Mouse (Mus musculus): ENCODE data around the gene Zfp943.
"Not testable (repeated sequence)": the region's sequence is repeated elsewhere in the genome, so short reads cannot be mapped to it uniquely, and the experiment has no call there.

Gene Zfp943

DNA sequence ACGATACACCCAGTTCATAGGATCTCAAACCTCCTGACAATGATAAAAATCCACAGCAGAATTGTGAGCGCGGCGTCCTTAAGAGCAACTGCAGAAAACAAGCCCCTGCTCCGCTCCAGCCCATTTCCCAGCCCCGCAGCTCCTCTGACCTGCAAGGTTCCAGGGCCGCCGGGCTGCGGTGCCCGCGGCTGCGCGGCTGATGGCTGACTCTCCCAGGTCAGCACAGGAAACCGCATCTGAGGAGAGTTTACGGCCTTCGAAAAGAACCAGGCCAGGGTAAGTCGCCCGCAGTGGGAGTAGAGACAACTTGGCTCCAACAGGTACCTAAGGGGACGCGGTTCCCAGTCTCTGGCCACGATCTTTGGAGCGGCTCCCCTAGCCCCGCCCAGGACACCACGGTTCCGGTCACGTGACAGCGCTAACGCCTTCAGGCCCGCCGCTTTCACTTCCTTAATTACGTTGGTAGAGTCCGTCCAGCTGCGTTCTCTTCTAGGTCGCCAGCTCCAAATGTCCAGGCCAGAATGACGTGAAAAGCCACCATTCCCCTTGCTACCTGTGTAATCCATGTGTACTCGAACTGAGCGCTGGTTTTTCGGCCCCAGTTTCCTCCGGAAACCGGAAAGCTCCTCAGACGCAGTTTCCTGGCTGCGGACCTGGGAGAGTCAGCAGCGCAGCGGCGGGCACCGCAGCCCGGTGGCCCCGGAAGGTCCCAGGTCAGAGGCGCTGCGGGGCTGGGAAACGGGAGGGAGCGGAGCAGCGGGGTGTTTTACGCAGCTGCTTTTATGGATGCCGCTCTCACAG, at the start of gene Zfp943, which contains the start of gene Zfp942:
Gene Zfp943 (plus strand): TSS at position 446 of the 801 bp plus-strand sequence.
Gene Zfp942 (minus strand): TSS at position 358 of the 801 bp plus-strand sequence.
- in situ Hi-C loops (cut with MboI, MseI), result loop anchor here (25.0 kb wide), 1 partner anchor 400 kb away; the partner anchor contains the start of genes Zfp758 and Zfp944

DNA sequence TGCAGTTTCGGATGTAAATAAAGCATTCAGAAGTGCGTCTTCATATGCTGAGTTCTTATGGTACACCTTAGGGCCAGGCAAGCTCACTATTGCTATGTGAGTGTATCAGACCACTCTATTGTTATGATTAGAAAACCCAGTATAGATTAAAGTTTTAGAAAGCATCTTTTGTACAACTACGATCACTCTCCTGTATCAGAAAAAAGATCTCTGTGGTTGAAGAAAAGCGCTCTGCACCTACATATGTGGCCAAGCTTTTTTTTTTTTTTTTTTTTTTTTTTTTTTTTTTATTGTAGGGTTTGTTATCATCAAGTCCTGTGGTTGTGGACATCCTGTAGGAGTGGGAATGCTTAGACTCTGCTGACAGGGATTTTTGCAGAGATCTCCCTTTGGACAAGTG, 950 bp downstream of the Zfp943 start:
- in situ Hi-C loops (cut with MboI, MseI), result loop anchor here (25.0 kb wide), 1 partner anchor 399 kb away; the partner anchor contains the start of genes Zfp758 and Zfp944

- in situ Hi-C loops (cut with MboI, MseI), result loop anchor here (10.0 to 25.0 kb wide), 2 partner anchors 291 to 898 kb away; no protein-coding TSS in a partner anchor
Measured at GRCm38 (mm10) chr17:22035594-22035993, 73.2 kb downstream of the Zfp943 start.

- in situ Hi-C loops (cut with MboI, MseI), result loop anchor here (25.0 kb wide), 1 partner anchor 912 kb away; no protein-coding TSS in a partner anchor
Measured at GRCm38 (mm10) chr17:22049403-22049802, 87.1 kb downstream of the Zfp943 start.

GRCm38 (mm10) chr17:22053211-22053610, 90.9 kb downstream of the Zfp943 start:
- in situ Hi-C loops (cut with MboI, MseI), result loop anchor here (5.0 kb wide), 1 partner anchor 56 kb away; no protein-coding TSS in a partner anchor

GRCm38 (mm10) chr17:22081031-22081631, 118.8 kb downstream of the Zfp943 start:
- in situ Hi-C loops (cut with MboI, MseI), result no loop called here

DNA sequence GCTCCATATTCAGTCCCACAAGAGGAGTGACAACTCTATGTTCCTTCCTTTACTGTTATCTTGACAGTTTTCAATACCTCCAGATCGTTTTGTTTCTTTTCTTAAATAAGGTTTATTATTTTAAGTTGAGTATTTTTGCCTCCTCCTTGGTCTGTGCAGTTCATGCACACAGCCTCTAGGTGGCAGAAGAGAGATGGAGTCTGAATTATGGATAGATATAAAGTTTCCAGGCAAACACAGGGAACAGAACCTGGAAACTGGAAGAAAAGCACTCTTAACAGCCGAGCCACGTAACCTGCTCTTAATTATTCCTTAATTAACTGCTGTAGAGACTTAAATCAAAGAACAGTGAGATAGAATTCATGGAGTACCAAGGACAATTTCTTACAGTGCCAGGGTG, 120.9 kb downstream of the Zfp943 start:
- in situ Hi-C loops (cut with MboI, MseI), result not testable (repeated sequence)

- in situ Hi-C loops (cut with MboI, MseI), result no loop called here
Measured at GRCm38 (mm10) chr17:22118770-22119169, 156.4 kb downstream of the Zfp943 start.

Measured in T-helper 1 cell (primary cell).